11 mouse cellular contexts compared by ENCODE assay signal in the genomic region with DNA sequence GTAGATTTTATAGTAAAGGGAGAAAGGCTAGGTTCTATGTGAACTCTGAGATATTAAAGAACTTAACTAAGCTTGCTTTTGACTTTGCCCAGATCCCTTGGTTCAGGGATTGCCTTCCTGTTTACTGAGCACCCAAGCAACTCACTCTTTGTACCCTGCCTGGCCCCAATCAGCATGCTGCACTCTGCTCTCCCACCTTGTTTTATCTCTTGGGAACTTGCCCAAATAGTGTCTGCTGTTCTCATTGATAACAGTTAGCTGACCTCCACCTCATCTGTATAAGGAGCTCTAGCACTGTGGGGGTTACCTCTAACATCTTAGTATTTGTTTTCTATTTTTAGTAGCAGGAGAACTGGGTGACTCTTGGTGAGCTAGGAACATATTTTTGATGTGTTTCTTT. TPM values are rescaled to one million over a fixed set of nuclear protein-coding genes. Genes with fewer than 3 reads are reported as not detected.
DNase-seq lines count a peak whose midpoint lies in the region; ATAC-seq and TF ChIP-seq lines count a peak whose summit lies in the region.
"Had no signal": no experiment of that assay in that cellular context is flagged by ENCODE, and none has a peak within 500 bp of the region (broad histone marks: within the 10 kb centered on the region; RNA-seq: fewer than 3 reads in every experiment).

No protein-coding gene starts in this region.

- DNase-seq in lung, embryonic 14.5 days, result no peak
- no peak for DNase-seq in lung, postnatal 4 days
- DNase-seq in liver, embryonic 11.5 days (ENCODE audit: low spot score), result peak; percentile 53
- no peak for DNase-seq in thymus, postnatal 36 days
- DNase-seq in forebrain, postnatal 0 days, result no peak
- DNase-seq: gastrocnemius, postnatal 10 days had no signal

- H3K4me1 ChIP-seq in lung, embryonic 14.5 days (ENCODE audit: insufficient read depth), result peaks cover 6% of the 10 kb centered on the region; the same call in 1 of the 2 replicates
- peaks cover 99% of the 10 kb centered on the region for H3K4me1 ChIP-seq in erythroblast, embryonic 14.5 days (ENCODE audit: control insufficient read depth)
- H3K4me1 ChIP-seq in liver, embryonic 11.5 days (replicated peaks; ENCODE audit: control insufficient read depth, insufficient read depth, low read length), result peaks cover 75% of the 10 kb centered on the region
- H3K4me1 ChIP-seq in stomach, embryonic 15.5 days, result peaks cover 20% of the 10 kb centered on the region
- H3K4me1 ChIP-seq in forebrain, postnatal 0 days (ENCODE audit: insufficient read depth), result peaks cover 10% of the 10 kb centered on the region; the same call in 1 of the 2 replicates

- no peak overlapping the region for H3K4me3 ChIP-seq in lung, embryonic 14.5 days (ENCODE audit: low read depth, low read length)
- H3K4me3 ChIP-seq in erythroblast, embryonic 14.5 days (replicated peaks), result peak overlapping the region; percentile 57
- H3K4me3 ChIP-seq in liver, embryonic 11.5 days (ENCODE audit: low read depth, low read length), result peak overlapping the region; percentile 20; the same call in 1 of the 2 replicates
- H3K4me3 ChIP-seq in stomach, embryonic 15.5 days (replicated peaks), result no peak overlapping the region
- no peak overlapping the region for H3K4me3 ChIP-seq in forebrain, postnatal 0 days (ENCODE audit: low read depth, low read length)
- H3K4me3 ChIP-seq: embryonic facial prominence, embryonic 12.5 days; layer of hippocampus, adult 2 months; neural tube, embryonic 13.5 days had no signal

- H3K9ac ChIP-seq in lung, embryonic 14.5 days, result no peak overlapping the region
- H3K9ac ChIP-seq in liver, embryonic 11.5 days (ENCODE audit: low read depth, low read length), result peak overlapping the region; percentile 60
- no peak overlapping the region for H3K9ac ChIP-seq in stomach, embryonic 15.5 days
- no peak overlapping the region for H3K9ac ChIP-seq in forebrain, postnatal 0 days
- H3K9ac ChIP-seq: embryonic facial prominence, embryonic 12.5 days; neural tube, embryonic 13.5 days had no signal

- H3K27me3 ChIP-seq in lung, embryonic 14.5 days (ENCODE audit: insufficient read depth, low read length), result no peaks in the 10 kb centered on the region
- no peaks in the 10 kb centered on the region for H3K27me3 ChIP-seq in erythroblast, embryonic 14.5 days (ENCODE audit: control insufficient read depth)
- no peaks in the 10 kb centered on the region for H3K27me3 ChIP-seq in liver, embryonic 11.5 days (replicated peaks; ENCODE audit: control insufficient read depth, insufficient read depth, low read length)
- H3K27me3 ChIP-seq in stomach, embryonic 15.5 days (replicated peaks), result no peaks in the 10 kb centered on the region
- H3K27me3 ChIP-seq in forebrain, postnatal 0 days (ENCODE audit: insufficient read depth, low read length), result no peaks in the 10 kb centered on the region
- H3K27me3 ChIP-seq: embryonic facial prominence, embryonic 12.5 days; neural tube, embryonic 13.5 days had no signal

- ATAC-seq in lung, embryonic 14.5 days (ENCODE audit: insufficient read depth), result peak; percentile 52; the same call in 1 of the 2 replicates
- peak; percentile 99 for ATAC-seq in liver, embryonic 11.5 days (replicated peaks; ENCODE audit: low FRiP score)
- peak; percentile 98 for ATAC-seq in stomach, embryonic 15.5 days (ENCODE audit: insufficient read depth, low FRiP score, low read depth)
- no peak for ATAC-seq in forebrain, postnatal 0 days

- no peaks in the 10 kb centered on the region for H3K9me3 ChIP-seq in lung, embryonic 14.5 days (ENCODE audit: low read depth, low read length)
- H3K9me3 ChIP-seq in erythroblast, embryonic 14.5 days (ENCODE audit: control insufficient read depth, low read length), result no peaks in the 10 kb centered on the region
- no peaks in the 10 kb centered on the region for H3K9me3 ChIP-seq in liver, embryonic 11.5 days (ENCODE audit: control insufficient read depth, low read length)
- no peaks in the 10 kb centered on the region for H3K9me3 ChIP-seq in stomach, embryonic 15.5 days
- H3K9me3 ChIP-seq in forebrain, postnatal 0 days (ENCODE audit: low read length), result no peaks in the 10 kb centered on the region
- H3K9me3 ChIP-seq: embryonic facial prominence, embryonic 12.5 days; neural tube, embryonic 13.5 days had no signal

- H3K36me3 ChIP-seq in lung, embryonic 14.5 days (ENCODE audit: insufficient read depth), result peaks cover 24% of the 10 kb centered on the region
- peaks cover 73% of the 10 kb centered on the region for H3K36me3 ChIP-seq in erythroblast, embryonic 14.5 days (ENCODE audit: control insufficient read depth)
- peaks cover 8% of the 10 kb centered on the region for H3K36me3 ChIP-seq in liver, embryonic 11.5 days (ENCODE audit: control insufficient read depth, insufficient read depth, low read length)
- 0 out of 2 replicates have a peak, but pooled peaks cover 6% of the 10 kb centered on the region for H3K36me3 ChIP-seq in stomach, embryonic 15.5 days
- H3K36me3 ChIP-seq in forebrain, postnatal 0 days (ENCODE audit: insufficient read depth), result no peaks in the 10 kb centered on the region

- peak overlapping the region; percentile 26; the same call in 1 of the 2 replicates for H3K27ac ChIP-seq in lung, embryonic 14.5 days (ENCODE audit: low read depth)
- H3K27ac ChIP-seq in liver, embryonic 11.5 days (ENCODE audit: low read depth, low read length), result peak overlapping the region; percentile 97
- 0 out of 2 replicates have a peak overlapping the region, but pooled peaks have one; percentile 67 for H3K27ac ChIP-seq in stomach, embryonic 15.5 days
- H3K27ac ChIP-seq in forebrain, postnatal 0 days (ENCODE audit: low read depth, low read length), result no peak overlapping the region
- H3K27ac ChIP-seq: embryonic facial prominence, embryonic 12.5 days; layer of hippocampus, adult 2 months; neural tube, embryonic 13.5 days had no signal

- H3K4me2 ChIP-seq in lung, embryonic 14.5 days, result peak overlapping the region; percentile 20; the same call in 1 of the 2 replicates
- H3K4me2 ChIP-seq in liver, embryonic 11.5 days, result peak overlapping the region; percentile 77
- peak overlapping the region; percentile 29; the same call in 1 of the 2 replicates for H3K4me2 ChIP-seq in stomach, embryonic 15.5 days
- no peak overlapping the region for H3K4me2 ChIP-seq in forebrain, postnatal 0 days (ENCODE audit: low read depth)
- H3K4me2 ChIP-seq: embryonic facial prominence, embryonic 12.5 days; neural tube, embryonic 13.5 days had no signal

- TF ChIP-seq CTCF in lung, embryonic 14.5 days (IDR thresholded peaks at IDR 0.05; ENCODE audit: low read depth), result no peak
- TF ChIP-seq CTCF in forebrain, postnatal 0 days (IDR thresholded peaks at IDR 0.05; ENCODE audit: low read depth), result no peak

RNA-seq across cellular contexts. Expression of a gene that starts 52.0 kb away (rescaled TPM):
- polyA plus RNA-seq in lung, embryonic 14.5 days (2014; fragmentation: Nextera tagmentation; extraction: Ambion mirVana), result 98.4 and 107 TPM in 2 replicates
- 3.1 and 3.8 TPM in 2 replicates for polyA plus RNA-seq in erythroblast, embryonic 14.5 days (2012)
- polyA plus RNA-seq in liver, embryonic 11.5 days (2014; fragmentation: Nextera tagmentation; extraction: Ambion mirVana), result 61.4 and 65.0 TPM in 2 replicates
- polyA plus RNA-seq in stomach, embryonic 15.5 days (2015; fragmentation: Nextera tagmentation; extraction: Ambion mirVana), result 72.4 and 78.4 TPM in 2 replicates
- 76.9 and 84.6 TPM in 2 replicates for total RNA-seq in forebrain, postnatal 0 days (2014; rRNA removed)
- 59.8 and 85.6 TPM in 2 replicates for polyA plus RNA-seq in forebrain, postnatal 0 days (2015; fragmentation: Nextera tagmentation; extraction: Ambion mirVana)

Comparison
In these comparisons a context has a peak if more than half of its experiments do, and no peak if none do; other contexts are left out.
1. H3K4me3 ChIP-seq: peak in erythroblast, embryonic 14.5 days (single experiment) and liver, embryonic 11.5 days (single experiment); none in lung, embryonic 14.5 days (single experiment), stomach, embryonic 15.5 days (single experiment) and forebrain, postnatal 0 days (single experiment).
2. RNA of a gene that starts 52.0 kb away (polyA plus RNA-seq): 98.4 to 107 TPM in lung, embryonic 14.5 days, 59.8 to 85.6 TPM in forebrain, postnatal 0 days, 72.4 to 78.4 TPM in stomach, embryonic 15.5 days and 61.4 to 65.0 TPM in liver, embryonic 11.5 days; 3.1 to 3.8 TPM in erythroblast, embryonic 14.5 days; every median in the first group is over 10 times any median in the second.